Mouse (Mus musculus) bone marrow macrophage, adult 2 months (primary cell): ENCODE measurements around the gene Rbm8a2.

Source experiments
- CTCF ChIP-seq: IDR thresholded peaks from 2 replicates; pipeline ENCODE4 v1.5.1; 2012; ENCODE audit warnings: low read depth, mild to moderate bottlenecking, low read length, moderate library complexity
- POLR2A ChIP-seq: IDR thresholded peaks from 2 replicates; pipeline ENCODE4 v1.6.1; 2012; ENCODE audit warnings: mild to moderate bottlenecking, low read depth, low read length, borderline replicate concordance

DNA sequence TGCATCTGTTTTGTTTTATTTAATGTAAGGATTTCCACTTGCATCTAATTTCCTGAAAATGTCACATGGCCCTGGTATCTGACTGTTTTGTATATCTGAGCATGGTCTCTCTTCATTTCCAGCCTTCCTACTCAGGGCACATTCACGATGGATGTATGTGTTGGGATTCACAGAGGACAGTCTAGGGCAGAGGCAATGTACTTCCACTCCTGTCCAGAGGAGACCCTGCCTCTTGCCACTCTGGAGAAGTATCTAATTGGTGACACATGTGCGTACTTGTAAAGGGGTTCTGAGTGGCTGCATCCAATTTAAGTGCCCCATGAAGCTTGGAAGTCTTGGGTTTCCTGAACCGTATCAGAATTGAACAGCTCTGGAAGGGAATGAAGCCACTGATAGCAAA, 28.5 kb downstream of the Rbm8a2 start:
- TF ChIP-seq CTCF (no peak), POLR2A (no peak)
